Mouse (Mus musculus): ENCODE results near the gene Prdm15. TPM values are rescaled to one million over a fixed set of nuclear protein-coding genes. Genes with fewer than 3 reads are reported as not detected.

Prdm15 gene
- total RNA-seq, 2 experiments from 2014 or later: 3.7 to 5.9 TPM

GRCm38 (mm10) chr16:97761782-97762181 lies 89.9 kb downstream of the Prdm15 start:
- DNase-seq: no peak
- intact Hi-C loops (cut with DNase I; ENCODE audit: low total_unique reads): no loop called here

- no peak for DNase-seq
- intact Hi-C loops (cut with DNase I; ENCODE audit: low total_unique reads): no loop called here
Observed at GRCm38 (mm10) chr16:97759681-97760080, 92.0 kb downstream of the Prdm15 start.

GRCm38 (mm10) chr16:97758288-97758687 lies 93.4 kb downstream of the Prdm15 start:
- no peak for DNase-seq
- intact Hi-C loops (cut with DNase I; ENCODE audit: low total_unique reads): no loop called here

GRCm38 (mm10) chr16:97756460-97756859 lies 95.2 kb downstream of the Prdm15 start:
- intact Hi-C loops (cut with DNase I; ENCODE audit: low total_unique reads): no loop called here
- DNase-seq: no peak

GRCm38 (mm10) chr16:97752316-97752941 lies 99.2 kb downstream of the Prdm15 start:
- DNase-seq: no peak
- intact Hi-C loops (cut with DNase I; ENCODE audit: low total_unique reads): no loop called here

- intact Hi-C loops (cut with DNase I; ENCODE audit: low total_unique reads): no loop called here
- no peak for DNase-seq
Observed at GRCm38 (mm10) chr16:97751884-97752283, 99.8 kb downstream of the Prdm15 start.

- intact Hi-C loops (cut with DNase I; ENCODE audit: low total_unique reads): no loop called here
- no peak for DNase-seq
Observed at GRCm38 (mm10) chr16:97748421-97748820, 103.2 kb downstream of the Prdm15 start.

Small RNA genes lying within 50 kb of the gene (microRNA-seq; reads per million reads assigned to microRNA genes)
- gene Mir6964: 0 reads per million in 2 experiments

Other genes starting within 250 kb of the Prdm15 start
- not detected for gene Tmprss2, start 240.7 kb downstream of the Prdm15 start, total RNA-seq (2021)
- not detected for gene Ripk4, start 88.1 kb downstream of the Prdm15 start, total RNA-seq (2021)
- gene C2cd2, start 110.7 kb upstream of the Prdm15 start, total RNA-seq (2021): 100 to 1,000 TPM in 1 of 2 experiments, 10 to 100 TPM in 1; 83.9 to 109 TPM
- gene Zbtb21, start 110.8 kb upstream of the Prdm15 start, total RNA-seq (2021): 1 to 10 TPM; 7.7 to 7.8 TPM
- 1 to 10 TPM; 5.4 to 5.5 TPM for gene B230307C23Rik, start 145.5 kb upstream of the Prdm15 start, total RNA-seq (2021)
- gene A630089N07Rik, start 230.6 kb upstream of the Prdm15 start, total RNA-seq (2021): 1 to 10 TPM; 3.1 to 3.8 TPM

Data from gastrocnemius, postnatal 14 days (tissue).